Mouse (Mus musculus) liver, embryonic 14.5 days (tissue): ENCODE measurements around the gene 1700019D03Rik. TPM values are rescaled to one million over a fixed set of nuclear protein-coding genes. Genes with fewer than 3 reads are reported as not detected.

Experiments used
- ATAC-seq: fragments of 200-750 bp; cut with Nextera tagmentation; 2 replicates; pipeline ENCODE4 v1.8.0; 2017; ENCODE audit warnings: moderate number of reproducible peaks, mild to moderate bottlenecking, moderate library complexity; ENCODE audit not compliant: insufficient read depth
- DNase-seq, 3 experiments: peaks; one replicate each; pipeline ENCODE4 v3.0.0-alpha.2; 2012 to 2013; ENCODE audit warnings: low read depth in 3 of 3, low spot score in 3 of 3
- H3K27ac ChIP-seq: fragments of 300-500 bp; sonication (generic); 2 replicates; pipeline ENCODE4 v1.5.1; 2014; ENCODE audit warnings: moderate library complexity, mild to moderate bottlenecking, control low read depth, inconsistent platforms
- H3K27me3 ChIP-seq: fragments of 300-500 bp; sonication (generic); 2 replicates; pipeline ENCODE4 v1.6.1; 2014; ENCODE audit warnings: mild to moderate bottlenecking, low read length, moderate library complexity; ENCODE audit not compliant: control insufficient read depth, insufficient read depth
- H3K36me3 ChIP-seq: fragments of 300-500 bp; sonication (generic); replicated peaks from 2 replicates; pipeline ENCODE4 v1.6.1; 2014; ENCODE audit warnings: low read depth; ENCODE audit not compliant: control insufficient read depth, insufficient read depth
- H3K4me1 ChIP-seq, 2 experiments: fragments of 200-500 bp in 1 of 2; fragments of 300-500 bp in 1 of 2; sonication (generic) in 1 of 2; replicated peaks; 2 replicates each; pipeline ENCODE4 v1.6.1; 2012 to 2014; ENCODE audit warnings: antibody characterized with exemption in 1 of 2, inconsistent platforms in 1 of 2, low read length in 1 of 2; ENCODE audit not compliant: control insufficient read depth in 2 of 2, insufficient read depth in 2 of 2
- H3K4me2 ChIP-seq: fragments of 300-500 bp; sonication (generic); 2 replicates; pipeline ENCODE4 v1.6.1; 2014; ENCODE audit warnings: low read depth, mild to moderate bottlenecking, control low read depth, moderate library complexity
- H3K4me3 ChIP-seq, 2 experiments: fragments of 200-500 bp in 1 of 2; fragments of 300-500 bp in 1 of 2; sonication (generic) in 1 of 2; 2 replicates each; pipeline ENCODE4 v1.5.1; 2012 to 2014; ENCODE audit warnings: low read depth in 2 of 2, low read length in 2 of 2, mild to moderate bottlenecking in 2 of 2, control low read depth in 1 of 2, inconsistent platforms in 1 of 2, moderate library complexity in 1 of 2; ENCODE audit not compliant: insufficient read depth in 1 of 2
- H3K9ac ChIP-seq: fragments of 300-500 bp; sonication (generic); replicated peaks from 2 replicates; pipeline ENCODE4 v1.6.1; 2014; ENCODE audit warnings: mild to moderate bottlenecking, control low read depth, moderate library complexity
- H3K9me3 ChIP-seq: fragments of 300-500 bp; sonication (generic); 2 replicates; pipeline ENCODE4 v1.6.1; 2016; ENCODE audit warnings: low read length, mixed read lengths; ENCODE audit not compliant: control insufficient read depth
- CTCF ChIP-seq: IDR thresholded peaks from 2 replicates; pipeline ENCODE4 v1.5.1; 2016; ENCODE audit warnings: antibody characterized with exemption, low read depth, control low read depth
- EP300 ChIP-seq: IDR thresholded peaks from 2 replicates; pipeline ENCODE4 v1.6.1; 2016; ENCODE audit warnings: antibody characterized with exemption, low read depth
- WGBS: fragments of 180-500 bp; shearing (Covaris S2); extraction: QIAGEN DNeasy Blood & Tissue Kit; methylation state at CpG from one replicate; pipeline ENCODE4 v1.1.7; 2014; ENCODE audit not compliant: insufficient replicate concordance; 5-methylcytosine and 5-hydroxymethylcytosine counted together
- polyA plus RNA-seq, 2 experiments: library from polyadenylated mRNA; depleted of rRNA in 1 of 2; stranded (reverse) in 1 of 2; unstranded in 1 of 2; fragments of >200 nt; fragmentation: Nextera tagmentation in 1 of 2; extraction: Ambion mirVana in 1 of 2; gene quantifications; 2 replicates each; pipeline versions ENCODE4 v1.2.1 to v1.2.3; 2012 to 2014

1700019D03Rik gene
- polyA plus RNA-seq, 2 experiments, result 2.0 to 8.2 TPM

DNA sequence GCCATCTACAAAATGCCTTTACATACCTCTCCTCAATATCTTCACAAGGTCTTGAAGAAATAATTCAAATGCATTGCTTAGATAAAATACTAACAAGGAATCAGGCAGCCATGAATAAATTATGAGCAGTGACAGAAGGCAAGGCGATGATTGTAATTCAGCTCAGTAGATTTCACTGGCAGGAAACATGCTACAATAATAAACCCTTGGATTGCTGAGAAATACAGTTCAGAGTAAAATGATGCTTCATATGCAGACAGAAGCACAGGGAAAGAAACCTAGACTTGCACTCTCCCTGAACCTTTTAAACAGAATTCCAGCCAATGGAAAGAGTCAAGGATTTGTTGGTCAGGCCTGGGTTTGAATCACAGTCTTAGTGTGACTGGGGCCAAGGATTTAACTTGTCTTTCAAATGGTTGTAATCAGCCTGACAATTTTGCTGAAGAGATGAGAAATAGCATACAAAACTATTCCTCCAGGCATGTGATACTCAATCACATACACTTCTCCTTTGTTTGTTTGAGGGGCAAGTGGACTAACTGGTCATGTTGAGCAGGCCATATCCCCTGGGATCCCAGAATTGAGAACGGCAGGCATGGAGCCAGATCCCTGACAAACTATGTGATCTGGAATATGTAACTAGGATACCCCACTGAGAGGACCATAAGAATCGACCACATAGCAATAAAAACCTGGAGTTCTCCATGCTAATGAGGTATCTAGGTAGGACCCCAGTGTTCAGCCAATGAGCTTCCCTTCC lies 1.1 kb downstream of the 1700019D03Rik start:
- DNase-seq, result no peak
- 51% methylated on average over 3 of the region's 3 CpGs for WGBS

DNA sequence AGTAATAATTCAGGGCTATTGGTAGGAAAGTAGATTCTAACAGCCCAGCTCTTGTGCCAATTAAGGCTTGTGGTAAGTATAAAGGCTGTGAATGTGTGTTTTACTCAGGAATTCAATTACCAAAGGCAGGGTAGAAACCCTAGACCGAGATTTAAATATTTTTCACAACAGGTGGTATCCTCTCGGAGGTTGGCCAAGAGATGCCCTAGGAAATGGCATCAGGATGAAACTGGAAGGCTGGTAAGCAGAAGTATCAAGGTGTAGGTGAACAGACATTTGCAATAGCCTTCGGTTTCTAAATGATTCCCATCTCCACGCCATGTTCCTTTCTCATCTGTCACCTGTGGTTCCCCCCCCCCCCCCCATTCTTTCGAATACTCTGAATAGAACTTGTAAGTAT lies 4.4 kb downstream of the 1700019D03Rik start:
- no peak for ATAC-seq
- H3K27me3 ChIP-seq, result no peaks in the 10 kb centered on the region
- no peak for DNase-seq
- no peak overlapping the region for H3K9ac ChIP-seq
- H3K9me3 ChIP-seq, result no peaks in the 10 kb centered on the region
- no peak overlapping the region for H3K4me3 ChIP-seq
- TF ChIP-seq EP300 (no peak), CTCF (no peak)
- H3K36me3 ChIP-seq, result no peaks in the 10 kb centered on the region
- no peaks in the 10 kb centered on the region for H3K4me1 ChIP-seq
- whole genome bisulfite sequencing, result 51% methylated on average over 5 of the region's 5 CpGs
- no peak overlapping the region for H3K4me2 ChIP-seq
- H3K27ac ChIP-seq, result no peak overlapping the region

More for the DNA sequence above, 1.1 kb downstream of the 1700019D03Rik start:
- no peak for ATAC-seq
- no peak overlapping the region for H3K27ac ChIP-seq
- H3K4me2 ChIP-seq, result no peak overlapping the region
- no peaks in the 10 kb centered on the region for H3K27me3 ChIP-seq
- H3K9me3 ChIP-seq, result no peaks in the 10 kb centered on the region
- no peak overlapping the region for H3K4me3 ChIP-seq
- H3K36me3 ChIP-seq, result no peaks in the 10 kb centered on the region
- no peak overlapping the region for H3K9ac ChIP-seq
- no peaks in the 10 kb centered on the region for H3K4me1 ChIP-seq
- no peak for TF ChIP-seq EP300
- no peak for TF ChIP-seq CTCF

DNA sequence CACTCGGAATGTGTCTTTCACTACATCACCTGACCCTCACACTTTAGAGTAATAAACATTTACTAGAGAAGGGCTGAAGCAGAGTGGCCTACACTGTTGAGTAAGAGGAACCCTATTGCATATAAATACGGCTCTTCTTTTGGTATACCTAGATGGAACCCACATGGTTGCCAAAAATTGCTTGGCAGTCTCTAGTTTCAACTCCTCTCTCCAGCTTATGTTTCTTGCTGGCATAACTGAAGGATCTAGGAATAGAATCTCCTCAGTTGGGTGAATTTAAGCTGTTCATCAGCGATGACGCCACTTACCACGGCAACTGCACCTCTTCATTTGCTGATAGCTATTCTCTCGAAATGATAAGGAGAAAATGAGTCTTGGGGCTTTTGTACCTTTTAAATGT lies 5.3 kb downstream of the 1700019D03Rik start:
- Histone ChIP-seq H3K27ac (no peak overlapping the region), H3K4me1 (no peaks in the 10 kb centered on the region), H3K27me3 (no peaks in the 10 kb centered on the region), H3K4me3 (no peak overlapping the region), H3K9ac (no peak overlapping the region), H3K9me3 (no peaks in the 10 kb centered on the region), H3K4me2 (no peak overlapping the region), H3K36me3 (no peaks in the 10 kb centered on the region)
- no peak for ATAC-seq
- no peak for DNase-seq
- TF ChIP-seq CTCF (no peak), EP300 (no peak)
- WGBS, result 60% methylated on average over 6 of the region's 6 CpGs

DNA sequence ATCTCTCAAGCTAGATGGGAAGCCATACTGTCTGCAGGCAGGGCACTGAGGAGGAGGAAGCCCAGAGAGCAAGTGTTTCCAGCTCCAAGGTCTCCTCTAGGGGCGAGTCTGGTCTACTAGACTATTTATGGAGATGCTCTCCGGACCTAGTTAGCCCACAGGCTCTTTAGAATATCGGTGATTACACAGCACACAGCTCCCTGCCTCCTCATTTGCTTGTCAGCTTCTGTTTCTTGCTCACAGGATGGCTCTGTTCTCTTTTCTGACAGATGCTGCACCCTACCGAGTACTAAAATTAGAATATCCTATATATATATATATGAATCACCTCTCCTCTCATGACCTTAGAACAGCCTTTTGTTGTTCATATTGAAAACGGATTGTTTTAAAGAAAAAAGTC lies 33.3 kb downstream of the 1700019D03Rik start:
- H3K27ac ChIP-seq, result no peak overlapping the region
- H3K4me3 ChIP-seq, result no peak overlapping the region
- TF ChIP-seq CTCF, result no peak
- TF ChIP-seq EP300, result no peak
- H3K36me3 ChIP-seq, result no peaks in the 10 kb centered on the region
- no peak overlapping the region for H3K9ac ChIP-seq
- H3K27me3 ChIP-seq, result no peaks in the 10 kb centered on the region
- no peaks in the 10 kb centered on the region for H3K9me3 ChIP-seq
- no peaks in the 10 kb centered on the region for H3K4me1 ChIP-seq
- 48% methylated on average over 5 of the region's 5 CpGs for WGBS
- ATAC-seq (no peak), DNase-seq (no peak)
- no peak overlapping the region for H3K4me2 ChIP-seq

DNA sequence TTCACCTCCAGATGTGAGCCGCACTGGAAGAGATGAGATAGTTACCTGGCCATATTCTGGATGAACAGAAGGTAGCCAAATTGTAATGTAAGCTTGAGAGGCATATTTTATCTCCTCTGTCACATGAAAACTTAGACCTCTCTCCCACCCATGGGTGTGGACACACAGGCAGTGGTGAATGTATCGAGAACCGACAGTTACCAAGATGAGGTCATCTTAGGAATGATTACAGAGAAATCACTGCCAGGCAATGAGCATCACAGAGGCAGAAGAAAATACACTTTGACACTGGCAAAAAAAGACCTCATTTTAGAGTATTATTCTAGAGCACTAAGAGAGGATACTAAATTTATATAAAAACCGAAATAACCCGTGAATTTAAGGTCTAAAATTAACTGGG lies 46.8 kb downstream of the 1700019D03Rik start:
- WGBS, result 56% methylated on average over 5 of the region's 5 CpGs
- H3K4me3 ChIP-seq, result no peak overlapping the region
- no peaks in the 10 kb centered on the region for H3K4me1 ChIP-seq
- H3K27me3 ChIP-seq, result no peaks in the 10 kb centered on the region
- no peak for TF ChIP-seq EP300
- no peak for TF ChIP-seq CTCF
- no peaks in the 10 kb centered on the region for H3K36me3 ChIP-seq
- H3K4me2 ChIP-seq, result no peak overlapping the region
- no peak overlapping the region for H3K9ac ChIP-seq
- H3K27ac ChIP-seq, result no peak overlapping the region
- H3K9me3 ChIP-seq, result no peaks in the 10 kb centered on the region
- DNase-seq, result no peak
- ATAC-seq, result no peak
